Mouse (Mus musculus): Measurements from ENCODE around the gene Il13. TPM values are rescaled to one million over a fixed set of nuclear protein-coding genes. Genes with fewer than 3 reads are reported as not detected.

Il13 gene
- total RNA-seq, 4 experiments from 2014 or later = not detected

DNA sequence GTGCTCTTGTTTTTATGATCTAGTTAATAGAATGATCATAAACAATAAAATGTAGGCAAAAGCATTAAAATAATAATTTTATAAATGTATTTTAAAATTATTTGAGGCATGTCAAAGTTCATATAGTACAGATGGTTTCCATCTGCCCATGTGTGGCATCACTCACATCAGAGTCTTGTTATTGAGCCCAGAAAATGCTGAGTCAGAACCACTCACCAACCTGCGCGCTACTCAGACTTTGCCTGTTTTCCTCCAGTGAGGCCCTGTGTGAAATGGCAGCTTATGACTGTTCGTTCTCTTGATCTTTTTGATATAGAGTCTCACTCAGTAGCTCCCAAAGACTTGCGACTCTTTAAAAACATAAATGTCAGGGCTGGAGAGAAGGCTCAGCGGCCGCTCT lies 49.0 kb downstream of the Il13 start:
- no peak for DNase-seq (ENCODE audit: low spot score)

DNA sequence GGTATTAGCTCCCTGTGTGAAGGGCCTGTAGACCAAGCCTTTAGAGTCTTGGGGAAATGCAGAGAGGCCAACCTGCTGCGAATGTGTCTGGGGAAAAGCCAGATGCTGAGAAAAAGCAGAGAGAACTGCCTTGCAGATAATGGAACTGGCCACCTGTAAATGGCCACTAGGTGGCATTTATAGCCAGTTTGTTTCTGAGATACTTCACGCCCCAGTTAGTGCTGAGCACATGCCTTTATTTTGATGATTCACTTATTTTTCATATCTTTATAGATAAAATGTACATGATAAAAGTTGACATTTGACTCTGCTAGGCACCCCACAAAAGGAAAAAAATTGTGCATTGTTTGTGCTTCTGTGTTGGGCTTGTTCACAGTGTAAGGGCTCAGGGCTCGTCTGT lies 49.7 kb downstream of the Il13 start:
- peak; percentile 16 for DNase-seq (ENCODE audit: low spot score)

DNA sequence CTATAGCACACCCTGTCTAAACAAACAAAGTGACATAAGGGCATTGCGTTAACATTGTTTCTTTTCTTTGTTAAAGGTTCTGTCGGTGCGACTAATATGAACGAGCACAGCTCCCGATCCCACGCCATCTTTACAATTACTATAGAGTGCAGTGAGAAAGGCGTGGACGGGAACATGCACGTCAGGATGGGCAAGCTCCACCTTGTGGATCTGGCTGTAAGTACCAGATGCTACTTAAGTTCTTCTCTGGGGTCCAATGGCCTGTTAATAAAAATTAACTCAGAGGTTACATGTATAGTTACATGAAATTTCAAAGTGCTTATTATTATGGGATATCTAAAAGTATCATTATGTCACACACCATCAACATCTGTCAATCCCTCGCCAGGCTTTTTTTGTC lies 51.4 kb downstream of the Il13 start:
- DNase-seq (ENCODE audit: low spot score) = no peak

Other genes starting within 250 kb of the Il13 start
- not detected for gene Leap2, start 211.5 kb downstream of the Il13 start, total RNA-seq (2022)
- gene Uqcrq, start 203.9 kb downstream of the Il13 start, total RNA-seq (2022) = 1,000 to 10,000 TPM; 2,591 to 2,839 (median 2,740) TPM
- gene Gdf9, start 203.7 kb downstream of the Il13 start, total RNA-seq (2022) = under 1 TPM; 0.14 to 0.44 (median 0.29) TPM
- gene Gm10447, start 177.6 kb downstream of the Il13 start, total RNA-seq (2022) = not detected
- under 1 TPM; 0.57 to 0.82 (median 0.73) TPM for gene Shroom1, start 177.5 kb downstream of the Il13 start, total RNA-seq (2022)
- gene Gm9837, start 164.2 kb downstream of the Il13 start, total RNA-seq (2022) = not detected
- gene Gm9945, start 154.5 kb downstream of the Il13 start, total RNA-seq (2022) = not detected
- gene Sowaha, start 154.4 kb downstream of the Il13 start, total RNA-seq (2022) = under 1 TPM; 0.22 to 0.44 (median 0.34) TPM
- gene Sept8, start 115.4 kb downstream of the Il13 start, total RNA-seq (2022) = 10 to 100 TPM; 22.3 to 27.2 (median 25.6) TPM
- 10 to 100 TPM in 1 of 4 experiments, 1 to 10 TPM in 3; 8.2 to 10.3 (median 8.8) TPM for gene Kif3a, start 67.3 kb downstream of the Il13 start, total RNA-seq (2022)
- gene Il4, start 16.0 kb downstream of the Il13 start, total RNA-seq (2022) = not detected
- 1 to 10 TPM; 6.4 to 9.5 (median 7.3) TPM for gene Rad50, start 72.6 kb upstream of the Il13 start, total RNA-seq (2022)
- gene Il5, start 86.1 kb upstream of the Il13 start, total RNA-seq (2022) = under 1 TPM in 1 of 4 experiments, not detected in 3; 0.16 TPM
- gene Irf1, start 135.3 kb upstream of the Il13 start, total RNA-seq (2022) = 10 to 100 TPM; 15.7 to 20.1 (median 17.2) TPM
- under 1 TPM; 0.40 to 0.60 (median 0.45) TPM for gene Gm17334, start 138.5 kb upstream of the Il13 start, total RNA-seq (2022)
- gene Gm12216, start 224.6 kb upstream of the Il13 start, total RNA-seq (2022) = 1 to 10 TPM; 1.2 to 3.0 (median 2.1) TPM